Mouse (Mus musculus) lung, postnatal 0 days (tissue): ENCODE results near the gene Man2a1. TPM values are rescaled to one million over a fixed set of nuclear protein-coding genes. Genes with fewer than 3 reads are reported as not detected.

Experiments used
- ATAC-seq: fragments of 200-750 bp; cut with Nextera tagmentation; 2 replicates; pipeline ENCODE4 v1.8.0; 2017; ENCODE audit warnings: moderate library complexity
- DNase-seq: peaks from one replicate; pipeline ENCODE4 v3.0.0-alpha.2; 2016; ENCODE audit warnings: low spot score
- H3K27ac ChIP-seq: fragments of 300-500 bp; sonication (generic); 2 replicates; pipeline ENCODE4 v1.5.1; 2014; ENCODE audit warnings: antibody characterized with exemption, mild to moderate bottlenecking, low read length, mixed read lengths
- H3K27me3 ChIP-seq: fragments of 300-500 bp; sonication (generic); replicated peaks from 2 replicates; pipeline ENCODE4 v1.6.1; 2014; ENCODE audit warnings: low read length, mixed read lengths; ENCODE audit not compliant: insufficient read depth
- H3K36me3 ChIP-seq: fragments of 300-500 bp; sonication (generic); 2 replicates; pipeline ENCODE4 v1.6.1; 2014; ENCODE audit warnings: low read length, mixed read lengths; ENCODE audit not compliant: insufficient read depth
- H3K4me1 ChIP-seq: fragments of 300-500 bp; sonication (generic); 2 replicates; pipeline ENCODE4 v1.6.1; 2014; ENCODE audit warnings: antibody characterized with exemption, low read depth, low read length, mixed read lengths; ENCODE audit not compliant: insufficient read depth
- H3K4me2 ChIP-seq: fragments of 300-500 bp; sonication (generic); replicated peaks from 2 replicates; pipeline ENCODE4 v1.6.1; 2014; ENCODE audit warnings: low read depth, mild to moderate bottlenecking, low read length, moderate library complexity, mixed read lengths
- H3K4me3 ChIP-seq: fragments of 300-500 bp; sonication (generic); 2 replicates; pipeline ENCODE4 v1.5.1; 2014; ENCODE audit warnings: low read depth, low read length
- H3K9ac ChIP-seq: fragments of 300-500 bp; sonication (generic); replicated peaks from 2 replicates; pipeline ENCODE4 v1.6.1; 2014; ENCODE audit warnings: low read depth, mild to moderate bottlenecking
- H3K9me3 ChIP-seq: fragments of 300-500 bp; sonication (generic); 2 replicates; pipeline ENCODE4 v1.6.1; 2016; ENCODE audit warnings: low read length, mixed read lengths
- CTCF ChIP-seq: IDR thresholded peaks from 2 replicates; pipeline ENCODE4 v1.5.1; 2016; ENCODE audit warnings: antibody characterized with exemption, mild to moderate bottlenecking
- EP300 ChIP-seq: IDR thresholded peaks from 2 replicates; pipeline ENCODE4 v1.6.1; 2016; ENCODE audit warnings: antibody characterized with exemption, mild to moderate bottlenecking, control low read depth
- WGBS: fragments of 180-500 bp; shearing (Covaris S2); extraction: QIAGEN DNeasy Blood & Tissue Kit; methylation state at CpG from one replicate; pipeline ENCODE4 v1.1.7; 2014; 5-methylcytosine and 5-hydroxymethylcytosine counted together
- polyA plus RNA-seq: library from polyadenylated mRNA; unstranded; fragments of >200 nt; fragmentation: Nextera tagmentation; extraction: Ambion mirVana; gene quantifications from 2 replicates; pipeline ENCODE4 v1.2.1, GENCODE M21; 2015

Gene Man2a1
- polyA plus RNA-seq, 1 experiment from 2014 or later = 9.7 TPM

DNA sequence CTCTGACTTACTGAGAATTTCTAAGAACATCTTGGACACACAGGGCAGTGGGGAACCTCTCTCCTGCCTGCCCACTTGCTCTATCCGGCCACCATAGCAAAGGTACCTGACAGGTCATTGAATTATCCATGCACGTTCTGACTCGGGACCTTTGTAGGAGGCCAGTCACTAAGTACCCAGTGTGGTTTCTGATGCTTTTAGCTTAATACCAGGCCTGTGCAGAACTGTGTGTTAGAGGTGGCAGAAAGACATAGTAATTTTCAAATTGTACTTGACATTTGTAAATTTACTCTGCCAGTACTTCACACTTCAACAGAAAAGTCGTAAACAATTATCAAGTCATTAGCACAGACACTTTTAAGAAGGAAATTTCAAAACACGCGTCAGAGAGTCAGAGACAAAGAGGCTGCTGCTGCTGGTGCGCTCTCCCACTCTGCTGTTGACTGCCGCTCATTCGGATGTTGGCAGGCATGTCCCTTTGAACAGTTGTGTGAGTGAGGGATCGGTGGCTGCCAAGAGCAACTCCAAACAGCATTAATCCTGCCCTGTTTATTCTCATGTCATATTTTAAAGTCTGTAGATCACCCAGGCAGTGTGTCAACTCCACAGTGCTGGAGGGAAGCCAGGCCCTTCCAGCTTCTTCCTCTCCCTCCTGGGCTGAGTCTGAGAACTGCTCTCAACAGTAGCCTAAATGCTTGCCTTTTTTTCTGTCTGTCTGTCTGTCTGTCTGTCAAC lies 76.4 kb downstream of the Man2a1 start:
- ATAC-seq (peak; percentile 90), DNase-seq (peak; percentile 83)
- H3K4me3 ChIP-seq = no peak overlapping the region
- H3K4me1 ChIP-seq = peaks cover 12% of the 10 kb centered on the region; the same call in 1 of the 2 replicates
- no peak overlapping the region for H3K9ac ChIP-seq
- TF ChIP-seq EP300 = peak; percentile 55
- no peak for TF ChIP-seq CTCF
- no peaks in the 10 kb centered on the region for H3K27me3 ChIP-seq
- H3K4me2 ChIP-seq = no peak overlapping the region
- H3K9me3 ChIP-seq = no peaks in the 10 kb centered on the region
- H3K36me3 ChIP-seq = peaks cover 28% of the 10 kb centered on the region; the same call in 1 of the 2 replicates
- WGBS = 23% methylated on average over 10 of the region's 10 CpGs
- 0 out of 2 replicates have a peak overlapping the region, but pooled peaks have one; percentile 0 for H3K27ac ChIP-seq

DNA sequence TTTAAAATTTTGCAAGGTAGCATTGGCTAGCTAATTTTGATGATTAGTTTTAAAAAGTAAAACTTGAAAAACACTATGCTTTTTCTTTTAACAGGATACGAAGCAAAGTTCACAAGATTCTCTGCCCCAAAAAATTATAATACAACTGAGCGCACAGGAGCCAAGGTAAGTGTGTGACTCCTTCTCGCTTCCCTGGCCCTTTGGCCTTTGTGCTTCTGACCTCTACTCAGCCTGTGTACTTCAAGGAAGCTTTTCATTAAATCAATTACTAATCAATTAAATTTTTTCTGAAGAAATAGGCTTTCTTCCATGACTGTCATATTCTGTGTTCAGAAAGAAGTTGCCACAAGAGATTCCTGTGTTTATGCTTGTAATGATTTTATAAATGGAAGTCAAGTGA lies 80.9 kb downstream of the Man2a1 start:
- H3K9ac ChIP-seq = no peak overlapping the region
- WGBS = 93% methylated on average over 3 of the region's 3 CpGs
- no peaks in the 10 kb centered on the region for H3K9me3 ChIP-seq
- TF ChIP-seq EP300 (no peak), CTCF (no peak)
- no peaks in the 10 kb centered on the region; the same call in 1 of the 2 replicates for H3K36me3 ChIP-seq
- DNase-seq (no peak), ATAC-seq (no peak)
- peaks cover 14% of the 10 kb centered on the region; the same call in 1 of the 2 replicates for H3K4me1 ChIP-seq
- no peak overlapping the region for H3K27ac ChIP-seq
- H3K4me2 ChIP-seq = no peak overlapping the region
- no peak overlapping the region for H3K4me3 ChIP-seq
- H3K27me3 ChIP-seq = no peaks in the 10 kb centered on the region

DNA sequence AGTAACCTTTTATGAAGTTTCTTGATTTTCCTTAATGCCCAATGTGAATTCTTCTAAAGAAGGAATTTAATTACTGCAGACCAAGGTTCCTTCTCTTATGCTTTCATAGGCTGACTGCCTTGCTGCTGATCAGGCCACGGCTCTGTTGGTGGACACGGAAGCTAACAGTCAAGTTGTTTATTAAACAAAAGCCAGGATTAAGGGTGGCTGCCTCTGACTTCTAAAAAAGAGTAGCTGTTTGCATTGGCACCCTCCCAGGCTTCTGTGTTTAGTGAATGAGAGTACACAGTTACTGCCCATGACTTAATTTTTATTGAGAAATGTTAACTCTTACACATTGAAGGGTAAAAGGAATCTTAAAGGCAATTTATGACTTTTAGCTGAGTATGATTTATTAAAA lies 81.4 kb downstream of the Man2a1 start:
- ATAC-seq = peak; percentile 70
- H3K4me2 ChIP-seq = no peak overlapping the region
- no peaks in the 10 kb centered on the region for H3K9me3 ChIP-seq
- H3K9ac ChIP-seq = no peak overlapping the region
- no peaks in the 10 kb centered on the region for H3K27me3 ChIP-seq
- TF ChIP-seq EP300 (0 out of 2 replicates have a peak, but pooled peaks have one; percentile 33), CTCF (no peak)
- H3K4me3 ChIP-seq = no peak overlapping the region
- peak; percentile 88 for DNase-seq
- H3K36me3 ChIP-seq = no peaks in the 10 kb centered on the region; the same call in 1 of the 2 replicates
- 7% methylated on average over 2 of the region's 2 CpGs for WGBS
- peaks cover 10% of the 10 kb centered on the region; the same call in 1 of the 2 replicates for H3K4me1 ChIP-seq
- no peak overlapping the region for H3K27ac ChIP-seq

DNA sequence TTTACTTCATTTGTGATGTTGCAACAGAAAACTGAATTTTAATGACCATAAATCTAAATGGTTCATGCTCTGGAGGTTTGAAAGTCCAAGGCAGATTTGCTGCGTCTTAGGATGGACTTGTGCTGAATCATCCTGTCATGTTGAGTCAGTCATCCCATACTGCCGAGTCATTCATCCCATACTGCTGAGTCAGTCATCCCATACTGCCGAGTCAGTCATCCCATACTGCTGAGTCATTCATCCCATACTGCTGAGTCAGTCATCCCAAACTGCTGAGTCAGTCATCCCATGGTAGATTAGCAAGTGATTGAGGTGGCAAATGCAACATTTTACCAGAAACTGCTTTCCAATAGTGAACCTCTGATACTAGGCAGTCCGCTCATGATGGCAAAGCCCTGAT lies 83.6 kb downstream of the Man2a1 start:
- TF ChIP-seq EP300 (no peak), CTCF (no peak)
- 92% methylated on average over 4 of the region's 4 CpGs for whole genome bisulfite sequencing
- no peak overlapping the region for H3K9ac ChIP-seq
- no peak overlapping the region for H3K4me3 ChIP-seq
- H3K9me3 ChIP-seq = no peaks in the 10 kb centered on the region
- peaks cover 7% of the 10 kb centered on the region; the same call in 1 of the 2 replicates for H3K4me1 ChIP-seq
- no peaks in the 10 kb centered on the region; the same call in 1 of the 2 replicates for H3K36me3 ChIP-seq
- no peaks in the 10 kb centered on the region for H3K27me3 ChIP-seq
- DNase-seq = no peak
- no peak overlapping the region for H3K4me2 ChIP-seq
- H3K27ac ChIP-seq = no peak overlapping the region
- ATAC-seq = no peak

DNA sequence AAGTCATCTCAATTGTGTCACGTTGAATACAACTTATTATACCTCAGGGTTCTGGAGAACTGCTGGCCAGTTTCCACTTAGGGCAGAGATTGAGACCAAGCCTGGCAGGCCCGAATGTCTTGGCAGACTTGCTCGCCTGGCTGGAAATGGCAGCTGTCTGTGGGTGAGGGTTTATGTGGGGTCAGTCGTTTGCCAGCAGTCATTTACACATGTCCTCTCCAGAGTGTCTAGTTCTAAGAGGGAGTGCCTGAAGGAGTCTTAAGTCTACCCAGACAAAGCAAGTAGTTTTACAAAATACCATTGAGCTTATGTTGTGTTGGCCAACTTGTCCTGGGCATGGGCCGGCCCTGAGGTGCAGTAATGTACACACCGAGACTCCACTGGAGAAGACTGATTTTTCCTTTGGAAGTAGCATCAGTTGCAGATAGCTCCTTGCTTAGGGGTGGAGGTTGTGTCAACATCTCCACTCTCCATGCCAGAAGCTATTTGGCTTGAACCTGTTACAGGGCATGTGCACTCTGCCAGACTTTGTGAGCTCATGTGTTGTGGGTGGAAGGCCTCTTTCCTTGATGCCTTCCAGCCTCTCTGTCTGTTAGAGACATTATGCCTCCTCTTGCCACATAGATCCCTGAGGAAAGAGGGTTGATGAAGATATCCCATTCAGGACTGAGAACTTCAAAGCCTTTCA lies 84.8 kb downstream of the Man2a1 start:
- Histone ChIP-seq H3K4me3 (no peak overlapping the region), H3K4me1 (peaks cover 7% of the 10 kb centered on the region; the same call in 1 of the 2 replicates), H3K36me3 (peaks cover 5% of the 10 kb centered on the region; the same call in 1 of the 2 replicates), H3K9me3 (no peaks in the 10 kb centered on the region), H3K4me2 (no peak overlapping the region), H3K27ac (no peak overlapping the region), H3K27me3 (no peaks in the 10 kb centered on the region), H3K9ac (no peak overlapping the region)
- TF ChIP-seq CTCF = no peak
- no peak for TF ChIP-seq EP300
- ATAC-seq (peak; percentile 61), DNase-seq (peak; percentile 29)
- 47% methylated on average over 6 of the region's 6 CpGs for WGBS

DNA sequence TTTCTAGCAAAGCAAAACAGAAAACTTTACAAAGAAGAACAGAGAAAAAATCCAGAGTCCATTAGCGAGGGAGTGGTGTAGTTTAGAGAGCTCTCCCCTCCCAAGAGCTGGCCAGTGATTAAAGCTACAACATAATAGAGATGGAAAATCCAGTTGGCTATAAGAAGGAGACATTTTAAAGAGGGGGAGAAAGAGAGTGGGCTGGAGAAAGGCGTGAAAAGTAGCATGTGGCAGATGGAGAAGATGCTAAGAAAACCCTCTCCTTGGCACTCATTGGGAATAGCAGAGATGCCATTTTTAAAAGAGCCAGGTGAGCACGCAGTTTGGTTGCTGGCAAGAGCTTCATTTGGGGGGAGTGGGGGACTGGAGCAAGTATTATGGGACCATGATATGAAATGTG lies 89.1 kb downstream of the Man2a1 start:
- TF ChIP-seq EP300 (no peak), CTCF (no peak)
- peaks cover 5% of the 10 kb centered on the region; the same call in 1 of the 2 replicates for H3K36me3 ChIP-seq
- no peak overlapping the region for H3K9ac ChIP-seq

More for the DNA sequence above, 89.1 kb downstream of the Man2a1 start:
- Histone ChIP-seq H3K27ac (no peak overlapping the region), H3K4me2 (no peak overlapping the region), H3K4me3 (no peak overlapping the region), H3K9me3 (no peaks in the 10 kb centered on the region), H3K27me3 (no peaks in the 10 kb centered on the region), H3K4me1 (no peaks in the 10 kb centered on the region)
- ATAC-seq = no peak
- 97% methylated on average over 3 of the region's 3 CpGs for WGBS
- no peak for DNase-seq
